8 mouse cellular contexts compared by ENCODE assay signal in genomic region chr6:137470901-137471598, GRCm38 (mm10).
DNase-seq lines count a peak whose midpoint lies in the region; ATAC-seq and TF ChIP-seq lines count a peak whose summit lies in the region.

No protein-coding gene starts in this region.

- peak; percentile 28; the same call in 1 of the 2 replicates for ATAC-seq in liver, embryonic 15.5 days (ENCODE audit: insufficient read depth)
- peak; percentile 66 for ATAC-seq in neural tube, embryonic 15.5 days (ENCODE audit: low FRiP score)

- 31% methylated on average over 11 of the region's 11 CpGs for whole genome bisulfite sequencing in heart, embryonic 10.5 days
- WGBS in liver, embryonic 15.5 days (ENCODE audit: insufficient replicate concordance), result 60% methylated on average over 11 of the region's 11 CpGs
- WGBS in neural tube, embryonic 15.5 days, result 33% methylated on average over 11 of the region's 11 CpGs

- peaks cover 2% of the 10 kb centered on the region; the same call in 1 of the 2 replicates for H3K36me3 ChIP-seq in heart, embryonic 10.5 days
- no peaks in the 10 kb centered on the region for H3K36me3 ChIP-seq in liver, embryonic 15.5 days (replicated peaks)
- no peaks in the 10 kb centered on the region for H3K36me3 ChIP-seq in neural tube, embryonic 15.5 days
- no peaks in the 10 kb centered on the region for H3K36me3 ChIP-seq in testis, adult 2 months (ENCODE audit: control insufficient read depth, insufficient read depth, low read length)

- peak overlapping the region; percentile 86 for H3K27ac ChIP-seq in heart, embryonic 10.5 days
- no peak overlapping the region for H3K27ac ChIP-seq in liver, embryonic 15.5 days (replicated peaks)
- peak overlapping the region; percentile 74 for H3K27ac ChIP-seq in neural tube, embryonic 15.5 days (replicated peaks)
- H3K27ac ChIP-seq in testis, adult 2 months (ENCODE audit: control insufficient read depth, insufficient read depth, low read depth, low read length), result peak overlapping the region; percentile 69

- H3K4me1 ChIP-seq in heart, embryonic 10.5 days, result peaks cover 16% of the 10 kb centered on the region
- no peaks in the 10 kb centered on the region for H3K4me1 ChIP-seq in liver, embryonic 15.5 days (replicated peaks)
- peaks cover 21% of the 10 kb centered on the region for H3K4me1 ChIP-seq in neural tube, embryonic 15.5 days
- peaks cover 2% of the 10 kb centered on the region for H3K4me1 ChIP-seq in testis, adult 2 months (ENCODE audit: control insufficient read depth, insufficient read depth, low read length)

- peak; percentile 25 to 51 for DNase-seq in spleen, adult 18-20 months
- DNase-seq in spleen, adult 12 weeks (ENCODE audit: low spot score), result no peak
- DNase-seq in fat pad, adult 2 months (ENCODE audit: extremely low read depth, low read depth, low spot score), result peak; percentile 76
- peak; percentile 90 for DNase-seq in heart, embryonic 10.5 days (ENCODE audit: low spot score)
- peak; percentile 90 for DNase-seq in kidney, postnatal 14 days

- H3K27me3 ChIP-seq in heart, embryonic 10.5 days (ENCODE audit: insufficient read depth, poor library complexity, severe bottlenecking), result no peaks in the 10 kb centered on the region
- H3K27me3 ChIP-seq in liver, embryonic 15.5 days, result no peaks in the 10 kb centered on the region
- no peaks in the 10 kb centered on the region for H3K27me3 ChIP-seq in neural tube, embryonic 15.5 days (replicated peaks)
- no peaks in the 10 kb centered on the region for H3K27me3 ChIP-seq in testis, adult 2 months (ENCODE audit: control insufficient read depth, insufficient read depth, low read length)

- H3K9ac ChIP-seq in liver, embryonic 15.5 days, result no peak overlapping the region
- H3K9ac ChIP-seq in neural tube, embryonic 15.5 days (replicated peaks), result no peak overlapping the region

- TF ChIP-seq POLR2A in testis, adult 2 months (IDR thresholded peaks at IDR 0.05; ENCODE audit: control insufficient read depth, low read depth, low read length), result no peak

- TF ChIP-seq CTCF in testis, adult 2 months (IDR thresholded peaks at IDR 0.05; ENCODE audit: control insufficient read depth, insufficient read depth, insufficient replicate concordance, low read depth, low read length), result no peak

- H3K4me2 ChIP-seq in liver, embryonic 15.5 days, result no peak overlapping the region
- H3K4me2 ChIP-seq in neural tube, embryonic 15.5 days, result no peak overlapping the region

- no peak overlapping the region for H3K4me3 ChIP-seq in heart, embryonic 10.5 days
- H3K4me3 ChIP-seq in liver, embryonic 15.5 days (replicated peaks), result no peak overlapping the region
- no peak overlapping the region for H3K4me3 ChIP-seq in neural tube, embryonic 15.5 days (replicated peaks)
- H3K4me3 ChIP-seq in testis, adult 2 months (ENCODE audit: control insufficient read depth, low read depth, low read length), result no peak overlapping the region

- no peaks in the 10 kb centered on the region for H3K9me3 ChIP-seq in heart, embryonic 10.5 days
- H3K9me3 ChIP-seq in liver, embryonic 15.5 days (replicated peaks), result no peaks in the 10 kb centered on the region
- H3K9me3 ChIP-seq in neural tube, embryonic 15.5 days (replicated peaks), result no peaks in the 10 kb centered on the region
